Mouse (Mus musculus) urinary bladder, postnatal 4 days (tissue): ENCODE results near the gene Flt3.

Source experiments
- DNase-seq, 2 experiments: peaks; one replicate each; pipeline ENCODE4 v3.0.0; 2021 to 2022; ENCODE audit warnings: low spot score in 2 of 2

Gene Flt3

GRCm38 (mm10) chr5:147399843-147400504 is at the start of gene Flt3:
Flt3 (minus strand) TSS chr5:147400489.
- DNase-seq, result no peak

- DNase-seq, result no peak
Measured at GRCm38 (mm10) chr5:147448933-147449332, 48.6 kb upstream of the Flt3 start.

- DNase-seq, result no peak
Measured at GRCm38 (mm10) chr5:147448526-147448925, 48.2 kb upstream of the Flt3 start.

GRCm38 (mm10) chr5:147445252-147445651 is 45.0 kb upstream of the Flt3 start:
- no peak for DNase-seq

GRCm38 (mm10) chr5:147444757-147445156 is 44.5 kb upstream of the Flt3 start:
- no peak for DNase-seq

- no peak for DNase-seq
Measured at GRCm38 (mm10) chr5:147444298-147444697, 44.0 kb upstream of the Flt3 start.

GRCm38 (mm10) chr5:147442741-147443140 is 42.5 kb upstream of the Flt3 start:
- no peak for DNase-seq

- no peak for DNase-seq
Measured at GRCm38 (mm10) chr5:147441979-147442378, 41.7 kb upstream of the Flt3 start.

- no peak for DNase-seq
Measured at GRCm38 (mm10) chr5:147440996-147441507, 40.8 kb upstream of the Flt3 start.

GRCm38 (mm10) chr5:147436491-147436890 is 36.2 kb upstream of the Flt3 start:
- DNase-seq, result no peak

- no peak for DNase-seq
Measured at GRCm38 (mm10) chr5:147435751-147436150, 35.5 kb upstream of the Flt3 start.

- no peak for DNase-seq
Measured at GRCm38 (mm10) chr5:147435224-147435623, 34.9 kb upstream of the Flt3 start.

- no peak for DNase-seq
Measured at GRCm38 (mm10) chr5:147432927-147433326, 32.6 kb upstream of the Flt3 start.

GRCm38 (mm10) chr5:147430936-147431839 is 30.9 kb upstream of the Flt3 start:
- peak; percentile 66 to 74 for DNase-seq

- DNase-seq, result peak in 1 of 2 experiments; percentile 41
Measured at GRCm38 (mm10) chr5:147430361-147430935, 30.2 kb upstream of the Flt3 start.

GRCm38 (mm10) chr5:147429535-147430305 is 29.4 kb upstream of the Flt3 start, which contains the start of gene Pan3:
Pan3 (plus strand) TSS chr5:147430161.
- peak; percentile 94 to 95 for DNase-seq

- no peak for DNase-seq
Measured at GRCm38 (mm10) chr5:147426048-147426805, 25.9 kb upstream of the Flt3 start.

- DNase-seq, result no peak
Measured at GRCm38 (mm10) chr5:147423612-147424011, 23.3 kb upstream of the Flt3 start.

- no peak for DNase-seq
Measured at GRCm38 (mm10) chr5:147418394-147419121, 18.3 kb upstream of the Flt3 start.

- no peak for DNase-seq
Measured at GRCm38 (mm10) chr5:147417986-147418385, 17.7 kb upstream of the Flt3 start.
